Mouse (Mus musculus): ENCODE measurements at regions not wholly inside any gene's neighbourhood (a gene's known extent, or its start where the extent isn't known, plus 50 kb on each side); places are given as distances from the start of the nearest gene placed in this dataset.

GRCm38 (mm10) chr6:6454396-6454795 lies 124.1 kb downstream of the Sem1 start:
- H3K4me2 ChIP-seq (replicated peaks; ENCODE audit: low read depth, low read length), result no peak overlapping the region
- 75% methylated on average over 2 of the region's 2 CpGs for WGBS
- TF ChIP-seq CTCF (IDR thresholded peaks at IDR 0.05), result no peak
- no peak for TF ChIP-seq EP300 (IDR thresholded peaks at IDR 0.05)
- H3K4me3 ChIP-seq (ENCODE audit: low read depth, low read length), result no peak overlapping the region
- DNase-seq (ENCODE audit: low spot score) (no peak), ATAC-seq (no peak)
- H3K36me3 ChIP-seq (ENCODE audit: insufficient read depth, low read length), result no peaks in the 10 kb centered on the region
- H3K27me3 ChIP-seq (replicated peaks; ENCODE audit: insufficient read depth, low read length), result no peaks in the 10 kb centered on the region
- H3K9ac ChIP-seq (replicated peaks; ENCODE audit: low read depth), result no peak overlapping the region
- no peaks in the 10 kb centered on the region for H3K9me3 ChIP-seq (ENCODE audit: low read length)
- no peak overlapping the region for H3K27ac ChIP-seq (ENCODE audit: low read length)
- no peaks in the 10 kb centered on the region for H3K4me1 ChIP-seq (ENCODE audit: insufficient read depth, low read depth, low read length)

GRCm38 (mm10) chr6:6434855-6435254 lies 143.6 kb downstream of the Sem1 start:
- DNase-seq (ENCODE audit: low spot score), result no peak
- H3K4me3 ChIP-seq (ENCODE audit: low read depth, low read length), result no peak overlapping the region
- no peak overlapping the region for H3K9ac ChIP-seq (replicated peaks; ENCODE audit: low read depth)
- TF ChIP-seq CTCF (IDR thresholded peaks at IDR 0.05) (no peak), EP300 (IDR thresholded peaks at IDR 0.05) (no peak)
- H3K27me3 ChIP-seq (replicated peaks; ENCODE audit: insufficient read depth, low read length), result no peaks in the 10 kb centered on the region
- H3K4me2 ChIP-seq (replicated peaks; ENCODE audit: low read depth, low read length), result no peak overlapping the region
- ATAC-seq, result no peak
- no peak overlapping the region for H3K27ac ChIP-seq (ENCODE audit: low read length)
- H3K4me1 ChIP-seq (ENCODE audit: insufficient read depth, low read depth, low read length), result no peaks in the 10 kb centered on the region
- WGBS, result 42% methylated on average over 3 of the region's 3 CpGs
- H3K36me3 ChIP-seq (ENCODE audit: insufficient read depth, low read length), result no peaks in the 10 kb centered on the region
- H3K9me3 ChIP-seq (ENCODE audit: low read length), result no peaks in the 10 kb centered on the region

GRCm38 (mm10) chr6:6434261-6434802 lies 144.1 kb downstream of the Sem1 start:
- no peak for DNase-seq (ENCODE audit: low spot score)
- no peak for TF ChIP-seq EP300 (IDR thresholded peaks at IDR 0.05)
- TF ChIP-seq CTCF (IDR thresholded peaks at IDR 0.05), result no peak

GRCm38 (mm10) chr6:6433179-6433578 lies 145.3 kb downstream of the Sem1 start:
- ATAC-seq (no peak), DNase-seq (ENCODE audit: low spot score) (no peak)
- no peaks in the 10 kb centered on the region for H3K4me1 ChIP-seq (ENCODE audit: insufficient read depth, low read depth, low read length)
- 74% methylated on average over 6 of the region's 6 CpGs for WGBS
- no peaks in the 10 kb centered on the region for H3K9me3 ChIP-seq (ENCODE audit: low read length)
- no peaks in the 10 kb centered on the region for H3K27me3 ChIP-seq (replicated peaks; ENCODE audit: insufficient read depth, low read length)
- TF ChIP-seq EP300 (IDR thresholded peaks at IDR 0.05) (no peak), CTCF (IDR thresholded peaks at IDR 0.05) (no peak)
- H3K27ac ChIP-seq (ENCODE audit: low read length), result no peak overlapping the region
- H3K9ac ChIP-seq (replicated peaks; ENCODE audit: low read depth), result no peak overlapping the region
- H3K36me3 ChIP-seq (ENCODE audit: insufficient read depth, low read length), result no peaks in the 10 kb centered on the region
- H3K4me2 ChIP-seq (replicated peaks; ENCODE audit: low read depth, low read length), result no peak overlapping the region
- H3K4me3 ChIP-seq (ENCODE audit: low read depth, low read length), result no peak overlapping the region

More at GRCm38 (mm10) chr6:6434261-6434802, 144.1 kb downstream of the Sem1 start:
- H3K4me3 ChIP-seq (ENCODE audit: low read depth, low read length), result no peak overlapping the region
- H3K9me3 ChIP-seq (ENCODE audit: low read length), result no peaks in the 10 kb centered on the region
- 67% methylated on average over 5 of the region's 5 CpGs for WGBS
- H3K9ac ChIP-seq (replicated peaks; ENCODE audit: low read depth), result no peak overlapping the region
- H3K27ac ChIP-seq (ENCODE audit: low read length), result no peak overlapping the region
- no peaks in the 10 kb centered on the region for H3K36me3 ChIP-seq (ENCODE audit: insufficient read depth, low read length)
- no peaks in the 10 kb centered on the region for H3K4me1 ChIP-seq (ENCODE audit: insufficient read depth, low read depth, low read length)
- H3K4me2 ChIP-seq (replicated peaks; ENCODE audit: low read depth, low read length), result no peak overlapping the region
- no peak for ATAC-seq
- no peaks in the 10 kb centered on the region for H3K27me3 ChIP-seq (replicated peaks; ENCODE audit: insufficient read depth, low read length)

GRCm38 (mm10) chr6:6414654-6415610 lies 163.5 kb downstream of the Sem1 start:
- Histone ChIP-seq H3K36me3 (ENCODE audit: insufficient read depth, low read length) (no peaks in the 10 kb centered on the region), H3K27ac (ENCODE audit: low read length) (no peak overlapping the region), H3K4me2 (replicated peaks; ENCODE audit: low read depth, low read length) (no peak overlapping the region), H3K4me3 (ENCODE audit: low read depth, low read length) (no peak overlapping the region), H3K9ac (replicated peaks; ENCODE audit: low read depth) (no peak overlapping the region), H3K4me1 (ENCODE audit: insufficient read depth, low read depth, low read length) (no peaks in the 10 kb centered on the region), H3K9me3 (ENCODE audit: low read length) (no peaks in the 10 kb centered on the region), H3K27me3 (replicated peaks; ENCODE audit: insufficient read depth, low read length) (no peaks in the 10 kb centered on the region)
- ATAC-seq (no peak), DNase-seq (ENCODE audit: low spot score) (no peak)
- WGBS, result 84% methylated on average over 9 of the region's 9 CpGs
- TF ChIP-seq EP300 (IDR thresholded peaks at IDR 0.05), result no peak
- no peak for TF ChIP-seq CTCF (IDR thresholded peaks at IDR 0.05)

GRCm38 (mm10) chr6:6397997-6398396 lies 180.5 kb downstream of the Sem1 start:
- Histone ChIP-seq H3K36me3 (ENCODE audit: insufficient read depth, low read length) (no peaks in the 10 kb centered on the region), H3K4me3 (ENCODE audit: low read depth, low read length) (no peak overlapping the region), H3K4me2 (replicated peaks; ENCODE audit: low read depth, low read length) (no peak overlapping the region), H3K27me3 (replicated peaks; ENCODE audit: insufficient read depth, low read length) (no peaks in the 10 kb centered on the region), H3K9me3 (ENCODE audit: low read length) (no peaks in the 10 kb centered on the region), H3K27ac (ENCODE audit: low read length) (no peak overlapping the region), H3K4me1 (ENCODE audit: insufficient read depth, low read depth, low read length) (no peaks in the 10 kb centered on the region), H3K9ac (replicated peaks; ENCODE audit: low read depth) (no peak overlapping the region)
- TF ChIP-seq CTCF (IDR thresholded peaks at IDR 0.05) (no peak), EP300 (IDR thresholded peaks at IDR 0.05) (no peak)
- ATAC-seq (no peak), DNase-seq (ENCODE audit: low spot score) (no peak)
- 57% methylated on average over 3 of the region's 3 CpGs for WGBS

Measured in lung, postnatal 0 days (tissue).